Mouse (Mus musculus) embryonic fibroblast, embryonic 13.5 days (primary cell): ENCODE measurements around the gene Hexa.

Experiments
- CTCF ChIP-seq: IDR thresholded peaks from 2 replicates; pipeline ENCODE4 v1.5.1; 2011; ENCODE audit warnings: mild to moderate bottlenecking, control low read depth, low read length, moderate library complexity, borderline replicate concordance; ENCODE audit not compliant: insufficient read depth
- POLR2A ChIP-seq: IDR thresholded peaks from 2 replicates; pipeline ENCODE4 v1.6.1; 2011; ENCODE audit warnings: low read depth, mild to moderate bottlenecking, control low read depth, low read length, moderate library complexity

DNA sequence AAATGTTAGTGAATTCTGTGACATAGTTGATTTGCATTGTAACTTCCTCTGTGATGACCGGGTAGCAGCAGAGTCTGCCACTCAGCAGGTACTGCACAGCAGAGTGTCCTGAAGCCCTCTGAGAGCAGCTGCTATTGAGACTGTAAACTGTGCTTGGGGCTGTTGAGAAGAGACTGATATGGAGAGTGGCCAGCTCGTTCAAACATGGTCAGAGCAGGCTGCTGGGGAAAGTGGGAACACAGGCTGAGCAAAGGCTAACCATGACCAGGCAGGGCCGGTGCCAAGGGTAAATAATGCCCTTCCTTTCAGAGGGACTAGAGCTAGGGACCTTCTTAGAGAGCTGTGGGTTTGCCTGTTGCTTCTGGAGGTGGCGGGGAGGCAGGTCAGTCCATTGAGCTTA lies 14.4 kb downstream of the Hexa start:
- TF ChIP-seq POLR2A (no peak), CTCF (no peak)
